Mouse (Mus musculus) thymus, adult 2 months (tissue): ENCODE measurements around the gene Plgrkt.
A peak's percentile ranks its signal among the peaks of the same experiment; 100 is the strongest.

Experiments used
- CTCF ChIP-seq: fragments of 200-500 bp; IDR thresholded peaks from 2 replicates; pipeline ENCODE4 v1.5.1; 2012; ENCODE audit warnings: mild to moderate bottlenecking, control low read depth, low read length, moderate library complexity, borderline replicate concordance; ENCODE audit not compliant: control insufficient read depth, poor library complexity, insufficient read depth; ENCODE audit errors: extremely low read depth
- POLR2A ChIP-seq: fragments of 200-500 bp; IDR thresholded peaks from 2 replicates; pipeline ENCODE4 v1.6.1; 2012; ENCODE audit warnings: mild to moderate bottlenecking, low read length, control low read depth, moderate library complexity; ENCODE audit not compliant: control insufficient read depth, poor library complexity, insufficient read depth; ENCODE audit errors: extremely low read depth

DNA sequence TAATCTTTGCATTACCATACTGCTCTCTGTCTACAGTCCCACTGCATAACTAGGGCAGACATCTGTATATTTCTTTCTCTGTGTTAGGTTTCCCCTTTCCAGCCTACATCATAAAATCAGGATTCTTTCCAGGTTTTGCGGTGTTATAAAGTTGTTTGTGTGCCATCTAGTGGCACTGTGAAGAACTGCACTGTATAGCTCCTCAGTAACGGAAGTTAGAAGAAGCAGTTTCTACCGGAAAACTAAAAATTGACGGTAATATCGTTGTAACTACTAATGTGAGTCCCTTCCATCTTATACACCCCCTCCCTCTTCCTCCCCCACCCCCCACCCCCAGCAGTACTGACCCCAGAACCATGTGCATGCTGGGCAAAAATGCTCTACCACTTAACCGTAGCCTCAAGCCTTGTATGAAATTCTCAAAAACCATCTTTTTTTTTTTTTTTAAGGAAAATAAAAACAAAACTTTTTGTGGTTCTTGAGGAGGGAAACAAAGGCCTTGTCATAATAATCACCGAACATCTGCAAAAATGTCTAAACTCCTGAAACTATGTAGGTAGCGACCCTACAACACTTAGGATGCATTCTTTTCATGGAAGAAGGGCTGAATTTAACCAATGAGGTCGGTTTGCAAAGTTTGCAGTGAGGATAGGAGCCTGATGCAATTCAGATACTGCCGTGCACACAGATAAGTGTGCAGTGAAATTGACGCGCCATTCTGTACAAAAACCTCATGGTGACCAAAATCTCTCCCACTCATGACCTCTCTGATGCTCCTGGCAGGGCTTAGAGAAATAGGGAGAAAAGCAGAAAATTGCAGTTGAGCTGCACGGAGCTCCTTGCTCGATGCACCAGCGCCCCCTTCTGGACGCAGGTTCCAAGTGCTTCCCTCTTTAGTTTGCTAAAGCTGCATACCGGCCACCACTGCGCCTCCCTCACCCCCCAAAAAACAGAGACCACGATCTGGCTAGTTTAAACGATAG, 12.0 kb downstream of the Plgrkt start:
- TF ChIP-seq CTCF (peak; percentile 95), POLR2A (no peak)
